Mouse (Mus musculus) CH12.LX (cell line): ENCODE data around the gene Ddx10. TPM values are rescaled to one million over a fixed set of nuclear protein-coding genes. Genes with fewer than 3 reads are reported as not detected.

ENCODE experiments used
- DNase-seq: peaks from one replicate; pipeline ENCODE4 v3.0.0-alpha.2; 2013; ENCODE audit errors: extremely low read depth
- H3K27ac ChIP-seq: 2 replicates; pipeline ENCODE4 v1.5.1; 2012; ENCODE audit warnings: low read depth, mild to moderate bottlenecking, control low read depth, moderate library complexity; ENCODE audit not compliant: insufficient read depth
- H3K27me3 ChIP-seq: replicated peaks from 2 replicates; pipeline ENCODE3; 2012; ENCODE audit warnings: inconsistent platforms
- H3K36me3 ChIP-seq, 2 experiments: replicated peaks in 1 of 2; 2 replicates each; pipeline versions ENCODE3 to v1.6.1; 2012; ENCODE audit warnings: inconsistent platforms in 1 of 2, low read length in 1 of 2, mild to moderate bottlenecking in 1 of 2, mixed read lengths in 1 of 2, moderate library complexity in 1 of 2; ENCODE audit not compliant: control insufficient read depth in 1 of 2, insufficient read depth in 1 of 2
- H3K4me1 ChIP-seq, 2 experiments: 2 replicates each; pipeline ENCODE4 v1.6.1; 2012; ENCODE audit warnings: inconsistent platforms in 1 of 2, moderate library complexity in 1 of 2; ENCODE audit not compliant: insufficient read depth in 2 of 2, control insufficient read depth in 1 of 2
- H3K4me2 ChIP-seq: 2 replicates; pipeline ENCODE4 v1.6.1; 2012; ENCODE audit warnings: low read depth, mild to moderate bottlenecking, control low read depth; ENCODE audit not compliant: poor library complexity, insufficient read depth, severe bottlenecking
- H3K4me3 ChIP-seq, 3 experiments: fragments of 150-350 bp in 1 of 3; sonication (generic) in 1 of 3; replicated peaks in 1 of 3; 2 replicates each; pipeline versions ENCODE3 to v1.5.1; 2011 to 2012; ENCODE audit warnings: low read depth in 2 of 3, low read length in 2 of 3, mild to moderate bottlenecking in 2 of 3, moderate library complexity in 2 of 3, control low read depth in 1 of 3, improper control_type of control experiment in 1 of 3, inconsistent platforms in 1 of 3, mixed read lengths in 1 of 3; ENCODE audit not compliant: poor library complexity in 1 of 3
- H3K79me2 ChIP-seq: replicated peaks from 2 replicates; pipeline ENCODE4 v1.6.1; 2012; ENCODE audit warnings: mild to moderate bottlenecking, moderate library complexity; ENCODE audit not compliant: control insufficient read depth, poor library complexity, insufficient read depth, severe bottlenecking; ENCODE audit errors: extremely low read depth
- H3K9ac ChIP-seq: 2 replicates; pipeline ENCODE4 v1.6.1; 2012; ENCODE audit warnings: low read depth, mild to moderate bottlenecking, control low read depth, moderate library complexity; ENCODE audit not compliant: insufficient read depth
- H3K9me3 ChIP-seq: replicated peaks from 2 replicates; pipeline ENCODE3; 2012; ENCODE audit warnings: low read length, inconsistent platforms, mixed read lengths
- CHD1 ChIP-seq: IDR thresholded peaks from 2 replicates; pipeline ENCODE4 v1.6.1; 2012; ENCODE audit warnings: low read depth, low read length, improper control_type of control experiment, inconsistent platforms
- CHD2 ChIP-seq: IDR thresholded peaks from 2 replicates; pipeline ENCODE4 v1.6.1; 2011; ENCODE audit warnings: low read length, improper control_type of control experiment
- CTCF ChIP-seq, 2 experiments: IDR thresholded peaks in 1 of 2; conservative IDR thresholded peaks in 1 of 2; 2 replicates each; pipeline ENCODE4 v1.5.1; 2011 to 2012; ENCODE audit warnings: low read depth in 2 of 2, low read length in 2 of 2, improper control_type of control experiment in 1 of 2, inconsistent platforms in 1 of 2, mild to moderate bottlenecking in 1 of 2, moderate library complexity in 1 of 2
- EP300 ChIP-seq: IDR thresholded peaks from 2 replicates; pipeline ENCODE4 v1.6.1; 2011; ENCODE audit warnings: low read length, improper control_type of control experiment
- IRF4 ChIP-seq: IDR thresholded peaks from 2 replicates; pipeline ENCODE4 v1.6.1; 2014; ENCODE audit warnings: low read depth, mild to moderate bottlenecking, inconsistent platforms, low read length, improper control_type of control experiment
- JUND ChIP-seq: conservative IDR thresholded peaks from 2 replicates; pipeline ENCODE4 v1.6.1; 2011; ENCODE audit warnings: low read depth, low read length, improper control_type of control experiment
- MEF2A ChIP-seq: IDR thresholded peaks from 2 replicates; pipeline ENCODE4 v1.6.1; 2014; ENCODE audit warnings: low read depth, mild to moderate bottlenecking, inconsistent platforms, low read length, improper control_type of control experiment, borderline replicate concordance
- MXI1 ChIP-seq: IDR thresholded peaks from 2 replicates; pipeline ENCODE4 v1.6.1; 2011; ENCODE audit warnings: mild to moderate bottlenecking, low read depth, low read length, improper control_type of control experiment
- POLR2A ChIP-seq: IDR thresholded peaks from 2 replicates; pipeline ENCODE4 v1.6.1; 2011; ENCODE audit warnings: low read depth, mild to moderate bottlenecking, improper control_type of control experiment, low read length
- POLR2AphosphoS2 ChIP-seq: IDR thresholded peaks from 2 replicates; pipeline ENCODE4 v1.6.1; 2011; ENCODE audit warnings: low read depth, low read length, improper control_type of control experiment
- RAD21 ChIP-seq: IDR thresholded peaks from 2 replicates; pipeline ENCODE4 v1.6.1; 2011; ENCODE audit warnings: low read depth, mild to moderate bottlenecking, low read length, improper control_type of control experiment, moderate library complexity
- SMC3 ChIP-seq: IDR thresholded peaks from 2 replicates; pipeline ENCODE4 v1.6.1; 2011; ENCODE audit warnings: low read depth, low read length, improper control_type of control experiment
- ZC3H11A ChIP-seq: IDR thresholded peaks from 2 replicates; pipeline ENCODE4 v1.6.1; 2012; ENCODE audit warnings: low read depth, mild to moderate bottlenecking, inconsistent platforms, low read length, improper control_type of control experiment
- dilution Hi-C: fragments of 300-500 bp; cut with MboI; formaldehyde crosslinking; loops from 2 replicates; pipeline ENCODE4 v1.14.3; 2020; ENCODE audit warnings: low sequenced_read_pairs; ENCODE audit not compliant: extremely low pct_unique_long_range_greater_than_20kb, extremely low pct_ligation_motif_present
- in situ Hi-C: fragments of 300-500 bp; cut with MboI; formaldehyde crosslinking; loops from 3 replicates; pipeline ENCODE4 v1.14.3; 2019; ENCODE audit warnings: low sequenced_read_pairs, low pct_ligation_motif_present, low pct_unique_long_range_greater_than_20kb, mixed read lengths
- polyA plus RNA-seq: library from polyadenylated mRNA; unstranded; fragments of >175 nt; gene quantifications from 2 replicates; pipeline ENCODE4 v1.2.1, GENCODE M21; 2012; ENCODE audit warnings: low read depth; ENCODE audit not compliant: insufficient read length
- total RNA-seq, 2 experiments: library from RNA; depleted of rRNA; stranded (reverse); fragments of 300-350 nt in 1 of 2; fragments of >200 nt in 1 of 2; gene quantifications; 2 replicates each; pipeline ENCODE4 v1.2.3; 2012 to 2014

Ddx10 gene
- total and polyA plus RNA-seq, 3 experiments: 23.4 to 64.2 (median 36.1) TPM

DNA sequence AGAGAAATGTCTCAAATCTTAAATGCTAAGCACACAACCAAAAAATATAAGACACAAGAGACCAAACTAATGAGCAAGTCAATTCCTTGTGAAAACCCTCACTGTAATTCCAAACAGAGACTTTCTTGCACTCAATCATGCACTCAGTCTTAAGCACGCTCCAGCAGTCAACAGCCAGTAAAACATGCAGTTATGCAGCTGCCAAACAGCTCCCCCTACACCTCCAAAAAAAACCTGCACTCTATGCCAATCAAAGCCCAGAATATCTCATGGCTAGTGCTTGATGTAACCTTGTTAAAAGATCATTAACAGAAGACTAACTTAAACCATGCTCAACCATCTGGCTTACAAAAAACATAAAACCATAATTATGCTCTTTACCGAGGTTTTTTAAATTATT, 74.6 kb downstream of the Ddx10 start:
- dilution Hi-C loops (no loop called here), in situ Hi-C loops (no loop called here)
- TF ChIP-seq CTCF (conservative IDR thresholded peaks at IDR 0.05 in 1 of 2, IDR thresholded peaks at IDR 0.05 in 1 of 2; ENCODE audit: low read depth in 2 of 2, low read length in 2 of 2) (peak in 1 of 2 experiments; percentile 47; a peak in 2 of 4 replicates), EP300 (no peak), RAD21 (peak; percentile 18), MEF2A (no peak), SMC3 (no peak)
- no peaks in the 10 kb centered on the region for H3K79me2 ChIP-seq
- peaks cover 0 to 4% of the 10 kb centered on the region in 2 experiments for H3K36me3 ChIP-seq
- H3K4me2 ChIP-seq: no peak overlapping the region
- no peaks in the 10 kb centered on the region for H3K9me3 ChIP-seq
- no peak overlapping the region for H3K9ac ChIP-seq
- H3K27ac ChIP-seq: no peak overlapping the region
- no peak overlapping the region for H3K4me3 ChIP-seq
- H3K4me1 ChIP-seq: no peaks in the 10 kb centered on the region
- peak; percentile 31 for DNase-seq
- no peaks in the 10 kb centered on the region for H3K27me3 ChIP-seq

DNA sequence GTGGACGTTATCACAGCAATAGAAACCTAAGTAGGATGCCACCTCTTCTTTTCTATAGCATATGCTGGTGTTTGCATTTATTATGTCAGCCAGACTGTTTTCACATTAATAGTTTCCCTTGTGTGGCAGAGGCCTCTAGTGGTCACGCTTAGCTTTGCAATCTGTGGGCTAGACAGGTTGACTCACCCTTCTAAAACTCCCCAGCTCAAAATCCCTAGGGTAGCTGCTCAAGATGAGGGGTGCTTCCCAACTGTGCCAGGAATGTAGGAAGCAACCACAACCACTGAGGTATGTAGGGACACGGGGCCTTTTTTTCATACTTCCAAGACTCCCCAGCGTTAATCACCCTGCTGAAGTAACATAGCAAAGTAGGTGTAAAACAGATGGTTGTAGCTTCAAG, 103.6 kb downstream of the Ddx10 start:
- Histone ChIP-seq H3K79me2 (no peaks in the 10 kb centered on the region), H3K4me2 (no peak overlapping the region), H3K27ac (no peak overlapping the region), H3K9ac (no peak overlapping the region), H3K9me3 (no peaks in the 10 kb centered on the region), H3K4me3 (no peak overlapping the region), H3K27me3 (no peaks in the 10 kb centered on the region), H3K4me1 (peaks cover 3 to 45% of the 10 kb centered on the region in 2 experiments; a peak in 2 of 4 replicates), H3K36me3 (peaks cover 0 to 10% of the 10 kb centered on the region in 2 experiments)
- dilution Hi-C loops: no loop called here
- DNase-seq: peak; percentile 61
- in situ Hi-C loops: loop anchor here (25.0 kb wide), 1 partner anchor 782 kb away; no protein-coding TSS in a partner anchor
- peak; percentile 70 for TF ChIP-seq SMC3
- TF ChIP-seq CHD1: no peak
- TF ChIP-seq RAD21: peak; percentile 94
- no peak for TF ChIP-seq POLR2AphosphoS2
- no peak for TF ChIP-seq POLR2A
- TF ChIP-seq MXI1: no peak
- peak; percentile 76 to 88 for TF ChIP-seq CTCF (conservative IDR thresholded peaks at IDR 0.05 in 1 of 2, IDR thresholded peaks at IDR 0.05 in 1 of 2; ENCODE audit: low read depth in 2 of 2, low read length in 2 of 2)
- peak; percentile 10; the same call in 1 of the 2 replicates for TF ChIP-seq ZC3H11A

DNA sequence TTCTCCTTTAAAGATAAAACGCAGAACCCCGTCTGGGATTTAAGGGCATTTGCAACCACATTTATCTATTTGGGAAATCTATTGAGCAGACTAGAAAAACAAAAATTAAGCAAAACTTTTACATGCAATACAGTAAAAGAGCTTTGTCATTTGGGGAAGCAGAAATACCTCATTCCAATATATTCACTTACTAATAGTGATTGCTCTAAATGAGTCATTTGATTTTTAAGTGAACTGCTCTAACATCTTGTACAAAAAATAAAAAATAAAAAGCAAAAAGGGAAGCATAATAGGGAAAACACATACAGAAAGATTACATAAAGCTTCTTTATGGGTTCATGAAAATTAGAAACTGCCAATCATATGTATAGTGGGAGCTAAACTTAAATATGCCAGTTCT, 104.3 kb downstream of the Ddx10 start:
- Histone ChIP-seq H3K27ac (no peak overlapping the region), H3K9me3 (no peaks in the 10 kb centered on the region), H3K79me2 (no peaks in the 10 kb centered on the region), H3K4me2 (no peak overlapping the region), H3K4me1 (peaks cover 3 to 45% of the 10 kb centered on the region in 2 experiments; a peak in 2 of 4 replicates), H3K36me3 (peaks cover 0 to 8% of the 10 kb centered on the region in 2 experiments), H3K27me3 (no peaks in the 10 kb centered on the region), H3K4me3 (no peak overlapping the region), H3K9ac (no peak overlapping the region)
- peak; percentile 3 for DNase-seq
- TF ChIP-seq RAD21: no peak
- TF ChIP-seq IRF4: peak; percentile 20; the same call in 1 of the 2 replicates
- peak; percentile 57 for TF ChIP-seq EP300
- no peak for TF ChIP-seq CHD2
- peak; percentile 64; the same call in 1 of the 2 replicates for TF ChIP-seq JUND
- in situ Hi-C loops: loop anchor here (25.0 kb wide), 1 partner anchor 781 kb away; no protein-coding TSS in a partner anchor
- dilution Hi-C loops: no loop called here
